Mouse (Mus musculus): Measurements from ENCODE around the gene Caprin1.

- no peak for TF ChIP-seq CTCF (IDR thresholded peaks at IDR 0.05; ENCODE audit: borderline replicate concordance, extremely low read depth, insufficient read depth, insufficient read length)
- TF ChIP-seq POLR2A (IDR thresholded peaks at IDR 0.05; ENCODE audit: borderline replicate concordance, extremely low read depth, insufficient read depth, insufficient read length, poor library complexity, severe bottlenecking) = no peak
Measured at GRCm38 (mm10) chr2:103802422-103802821, 5.0 kb upstream of the Caprin1 start.

Measured in brain, embryonic 14.5 days (tissue).